Mouse (Mus musculus): ENCODE results near the gene Rspo1. TPM values are rescaled to one million over a fixed set of nuclear protein-coding genes. Genes with fewer than 3 reads are reported as not detected.
"Not testable (repeated sequence)": the region's sequence is repeated elsewhere in the genome, so short reads cannot be mapped to it uniquely, and the experiment has no call there.

Rspo1 gene
- not detected in 2 replicates for polyA plus RNA-seq (2012)

- no peak for TF ChIP-seq GATA1 (IDR thresholded peaks at IDR 0.05; ENCODE audit: low read length)
Observed at GRCm38 (mm10) chr4:124985671-124986602, at the start of gene Rspo1. TSS of gene Rspo1 (plus strand) at chr4:124986430.

- TF ChIP-seq GATA1 (IDR thresholded peaks at IDR 0.05; ENCODE audit: low read length) = no peak
Observed at GRCm38 (mm10) chr4:124936613-124937471, 49.4 kb upstream of the Rspo1 start, which contains the start of gene 9930104L06Rik. TSS of gene 9930104L06Rik (plus strand) at chr4:124937048.

- not testable (repeated sequence) for TF ChIP-seq GATA1 (IDR thresholded peaks at IDR 0.05; ENCODE audit: low read length)
Observed at GRCm38 (mm10) chr4:124939211-124939610, 47.0 kb upstream of the Rspo1 start, which contains the start of gene Cdca8. TSS of gene Cdca8 (minus strand) at chr4:124939311.

- TF ChIP-seq GATA1 (IDR thresholded peaks at IDR 0.05; ENCODE audit: low read length) = no peak
Observed at GRCm38 (mm10) chr4:124943022-124943421, 43.2 kb upstream of the Rspo1 start.

- TF ChIP-seq GATA1 (IDR thresholded peaks at IDR 0.05; ENCODE audit: low read length) = no peak
Observed at GRCm38 (mm10) chr4:124943781-124944180, 42.4 kb upstream of the Rspo1 start.

- no peak for TF ChIP-seq GATA1 (IDR thresholded peaks at IDR 0.05; ENCODE audit: low read length)
Observed at GRCm38 (mm10) chr4:124944961-124945360, 41.3 kb upstream of the Rspo1 start.

GRCm38 (mm10) chr4:124949488-124949887 lies 36.7 kb upstream of the Rspo1 start:
- no peak for TF ChIP-seq GATA1 (IDR thresholded peaks at IDR 0.05; ENCODE audit: low read length)

- TF ChIP-seq GATA1 (IDR thresholded peaks at IDR 0.05; ENCODE audit: low read length) = no peak
Observed at GRCm38 (mm10) chr4:124950181-124951035, 35.8 kb upstream of the Rspo1 start.

GRCm38 (mm10) chr4:124951036-124951433 lies 35.2 kb upstream of the Rspo1 start:
- no peak for TF ChIP-seq GATA1 (IDR thresholded peaks at IDR 0.05; ENCODE audit: low read length)

- no peak for TF ChIP-seq GATA1 (IDR thresholded peaks at IDR 0.05; ENCODE audit: low read length)
Observed at GRCm38 (mm10) chr4:124953546-124953945, 32.7 kb upstream of the Rspo1 start.

- TF ChIP-seq GATA1 (IDR thresholded peaks at IDR 0.05; ENCODE audit: low read length) = no peak
Observed at GRCm38 (mm10) chr4:124957284-124957683, 28.9 kb upstream of the Rspo1 start.

- no peak for TF ChIP-seq GATA1 (IDR thresholded peaks at IDR 0.05; ENCODE audit: low read length)
Observed at GRCm38 (mm10) chr4:124959062-124959461, 27.2 kb upstream of the Rspo1 start.

- no peak for TF ChIP-seq GATA1 (IDR thresholded peaks at IDR 0.05; ENCODE audit: low read length)
Observed at GRCm38 (mm10) chr4:124960940-124961339, 25.3 kb upstream of the Rspo1 start.

- no peak for TF ChIP-seq GATA1 (IDR thresholded peaks at IDR 0.05; ENCODE audit: low read length)
Observed at GRCm38 (mm10) chr4:124962576-124962975, 23.7 kb upstream of the Rspo1 start.
